Mouse (Mus musculus): ENCODE results near the gene Spata7.
"Not testable (repeated sequence)": the region's sequence is repeated elsewhere in the genome, so short reads cannot be mapped to it uniquely, and the experiment has no call there.

Spata7 gene

DNA sequence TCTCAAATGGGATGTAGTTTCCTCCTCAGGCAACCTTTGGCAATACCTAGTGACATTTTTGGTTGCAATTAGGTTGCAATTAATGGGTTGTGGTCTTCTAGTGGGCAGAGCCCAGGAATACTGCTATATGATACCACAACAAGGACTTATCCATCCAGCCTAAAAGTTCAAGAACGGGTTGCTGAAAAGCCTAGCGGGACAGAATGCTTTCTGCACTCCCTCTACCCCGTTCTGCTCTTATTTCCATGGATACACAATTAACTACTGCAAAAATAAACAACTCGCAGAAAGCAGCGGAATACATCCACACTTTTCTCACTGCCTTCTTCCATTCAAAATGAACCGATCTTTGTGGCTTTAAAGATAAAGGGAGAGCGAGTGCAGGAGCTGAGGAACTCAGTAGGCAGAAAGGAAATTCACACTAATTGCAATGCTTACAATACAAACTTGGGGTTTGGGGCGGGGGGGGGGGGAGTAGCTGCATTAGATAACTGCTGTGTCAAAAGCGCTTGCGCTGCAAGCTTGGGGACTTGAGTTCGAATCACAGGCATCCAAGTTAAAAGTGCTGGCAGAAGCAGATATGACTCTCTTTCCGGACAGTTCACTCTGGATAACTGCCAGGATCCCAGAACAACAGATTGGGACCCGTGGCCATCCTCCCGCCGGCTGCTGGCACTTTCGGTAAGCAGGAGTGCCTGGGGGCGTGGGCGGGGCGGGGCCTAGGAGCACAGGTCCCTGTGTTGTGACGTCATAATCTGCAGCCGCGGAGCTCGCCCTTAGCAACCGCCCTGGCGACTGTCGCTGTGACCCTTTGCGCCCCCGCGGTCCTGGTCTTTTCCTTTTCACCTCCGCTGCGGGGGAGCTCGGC, at the start of gene Spata7:
TSS of gene Spata7 (plus strand) at position 766 of the 868 bp plus-strand sequence.
- DNase-seq (ENCODE audit: low spot score in 2 of 2): peak; percentile 87 to 90

GRCm38 (mm10) chr12:98585302-98585701, 42.7 kb upstream of the Spata7 start:
- DNase-seq (ENCODE audit: low spot score in 2 of 2): no peak

DNA sequence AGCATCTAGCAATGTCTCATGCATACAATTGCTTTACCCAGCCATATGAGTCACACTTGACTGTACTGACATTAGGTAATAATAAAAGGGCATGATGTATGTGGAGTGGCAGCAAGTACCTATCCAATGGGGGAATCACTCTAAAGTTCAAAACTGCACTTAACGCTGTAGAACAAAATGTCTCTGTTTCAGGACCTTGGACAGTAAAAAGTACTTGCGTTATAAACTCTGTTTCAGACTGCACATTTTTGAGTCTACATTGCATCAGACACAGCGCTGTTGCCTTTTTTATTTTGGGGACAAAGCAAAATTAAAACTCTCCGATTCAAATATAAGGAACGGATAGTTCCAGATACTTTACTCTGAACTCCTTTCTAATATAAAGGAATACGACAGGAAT, 39.4 kb upstream of the Spata7 start:
- DNase-seq (ENCODE audit: low spot score in 2 of 2): no peak

DNA sequence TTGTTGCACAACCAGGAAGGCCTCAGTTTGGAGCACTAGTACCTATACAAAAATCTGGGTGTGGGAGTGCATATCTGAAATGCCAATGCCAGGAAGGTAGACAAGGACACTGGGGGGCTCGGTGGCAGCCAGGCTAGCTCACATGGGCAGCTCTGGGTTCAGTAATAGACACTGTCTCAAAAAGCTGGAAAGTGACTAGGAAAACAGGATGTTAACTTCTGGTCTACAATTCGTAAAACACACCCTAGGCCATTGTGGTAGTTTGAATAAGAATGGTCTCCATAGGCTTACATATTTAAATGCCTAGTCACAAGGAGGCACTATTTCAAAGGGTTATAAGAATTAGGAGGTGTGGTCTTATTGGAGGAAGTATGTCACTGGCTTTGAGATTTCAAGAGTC, 36.9 kb upstream of the Spata7 start:
- no peak for DNase-seq (ENCODE audit: low spot score in 2 of 2)

DNA sequence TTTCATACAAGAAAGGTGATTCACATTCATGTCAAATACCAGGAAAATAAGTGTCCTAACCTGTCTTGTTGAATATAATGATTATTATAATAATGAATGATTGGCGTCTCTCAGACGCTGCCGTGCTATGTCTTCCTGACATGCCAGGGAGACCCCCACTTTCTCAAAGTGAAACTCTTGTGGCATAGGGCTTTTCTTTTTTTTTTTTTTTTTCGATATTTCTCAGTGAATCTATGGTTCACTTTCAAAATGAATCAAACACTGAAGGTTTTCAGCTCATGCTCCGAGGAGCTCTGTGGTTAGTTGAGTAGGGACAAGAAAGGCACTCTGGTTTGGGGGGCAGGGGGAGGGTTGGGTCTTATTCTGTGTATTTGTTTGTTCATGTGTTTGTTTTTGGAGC, 27.1 kb upstream of the Spata7 start:
- DNase-seq (ENCODE audit: low spot score in 2 of 2): no peak

GRCm38 (mm10) chr12:98602114-98602513, 25.8 kb upstream of the Spata7 start:
- DNase-seq (ENCODE audit: low spot score in 2 of 2): no peak

GRCm38 (mm10) chr12:98605264-98605663, 22.7 kb upstream of the Spata7 start:
- no peak for DNase-seq (ENCODE audit: low spot score in 2 of 2)

DNA sequence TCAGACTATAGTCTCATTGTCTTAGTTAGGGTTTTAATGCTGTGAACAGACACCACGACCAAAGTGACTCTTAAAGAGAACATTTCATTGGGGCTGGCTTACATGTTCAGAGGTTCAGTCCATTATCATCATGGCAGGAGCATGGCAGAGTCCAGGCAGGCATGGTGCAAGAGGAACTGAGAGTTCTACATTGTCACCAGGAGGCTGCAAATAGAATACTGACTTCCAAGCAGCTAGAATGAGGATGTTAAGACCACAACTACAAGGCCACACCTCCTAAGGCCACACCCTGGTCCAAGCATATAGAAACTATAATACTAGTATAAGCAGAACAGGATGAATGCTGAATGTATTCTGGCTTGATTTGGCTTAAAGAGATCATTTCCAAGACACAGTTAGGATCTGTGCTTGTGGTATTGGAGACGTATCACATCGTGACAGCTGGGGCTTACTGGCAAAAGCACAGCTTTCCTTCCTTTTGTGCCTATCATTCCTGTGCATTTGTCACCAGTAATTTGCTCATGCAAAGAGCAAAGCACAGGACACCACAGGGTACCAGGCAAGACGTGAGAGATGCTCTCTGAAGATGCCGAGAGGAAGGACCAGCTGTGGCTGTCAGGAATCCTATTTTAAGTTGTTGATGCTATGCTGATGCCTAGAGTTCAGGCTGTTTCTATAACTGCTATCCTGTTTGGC, 21.2 kb upstream of the Spata7 start:
- no peak for DNase-seq (ENCODE audit: low spot score in 2 of 2)

DNA sequence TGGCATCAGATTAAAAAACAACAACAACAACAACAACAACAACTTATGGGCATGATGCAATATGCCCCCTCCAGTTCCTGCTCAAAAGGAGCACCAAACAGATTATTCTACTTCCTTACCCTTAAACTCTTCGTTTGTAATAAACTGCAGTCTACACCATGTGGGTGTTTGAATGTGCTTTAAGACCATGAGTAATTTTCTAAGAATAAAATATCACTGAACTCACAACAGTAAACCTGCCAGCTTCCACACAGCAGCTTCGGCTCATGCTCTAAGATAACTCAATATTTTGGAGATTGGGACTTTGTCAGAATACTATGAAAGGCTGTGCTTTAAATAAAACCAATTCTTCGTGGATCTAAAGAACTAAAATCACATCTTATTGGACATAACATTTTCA, 17.6 kb upstream of the Spata7 start:
- no peak for DNase-seq (ENCODE audit: low spot score in 2 of 2)

DNA sequence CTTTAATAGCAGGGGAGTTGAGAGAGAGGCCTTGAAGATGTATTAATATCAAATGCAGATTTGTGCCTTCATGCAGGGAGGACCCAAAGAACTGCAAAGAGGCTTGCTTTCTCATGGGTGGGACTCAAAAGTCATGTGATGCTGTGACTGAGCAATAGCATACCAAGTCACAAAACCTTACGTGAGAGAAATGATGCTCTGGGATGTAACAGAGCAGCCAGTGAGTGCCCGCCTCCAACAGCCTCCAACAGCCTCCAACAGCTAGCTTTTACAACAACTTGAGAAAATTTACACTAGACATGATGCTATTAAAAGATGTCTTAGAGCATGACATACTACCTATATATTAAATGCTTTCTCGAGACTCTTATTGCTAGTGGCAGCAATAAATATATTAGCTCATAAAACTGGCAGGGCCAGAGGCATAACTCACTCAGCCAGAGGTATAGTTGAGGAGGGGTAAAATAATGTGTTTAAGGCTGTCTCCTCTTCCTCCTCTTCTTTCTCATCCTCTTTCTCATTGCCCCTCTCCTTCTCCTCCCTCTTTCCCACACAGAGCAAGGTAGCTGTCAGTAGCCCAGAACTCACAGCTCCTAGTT, 12.9 kb upstream of the Spata7 start:
- DNase-seq (ENCODE audit: low spot score in 2 of 2): no peak

DNA sequence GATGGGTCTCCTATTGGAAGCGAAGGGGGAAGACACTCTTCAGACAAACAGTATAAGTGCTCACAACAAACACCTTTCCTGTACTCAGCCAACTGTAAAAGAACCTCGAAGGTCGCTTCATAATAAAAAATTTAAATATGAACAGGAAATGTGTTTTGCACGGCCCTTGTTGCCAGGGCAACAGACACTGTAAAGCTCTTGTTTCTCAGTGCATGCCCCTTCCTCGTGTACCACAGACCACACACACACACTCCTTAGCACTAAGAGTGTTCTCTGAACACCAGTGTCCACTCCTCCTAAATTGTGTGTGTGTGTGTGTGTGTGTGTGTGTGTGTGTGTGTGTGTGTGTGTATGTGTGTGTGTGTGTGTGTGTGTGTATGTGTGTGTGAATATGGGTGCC, 12.2 kb upstream of the Spata7 start:
- no peak for DNase-seq (ENCODE audit: low spot score in 2 of 2)

DNA sequence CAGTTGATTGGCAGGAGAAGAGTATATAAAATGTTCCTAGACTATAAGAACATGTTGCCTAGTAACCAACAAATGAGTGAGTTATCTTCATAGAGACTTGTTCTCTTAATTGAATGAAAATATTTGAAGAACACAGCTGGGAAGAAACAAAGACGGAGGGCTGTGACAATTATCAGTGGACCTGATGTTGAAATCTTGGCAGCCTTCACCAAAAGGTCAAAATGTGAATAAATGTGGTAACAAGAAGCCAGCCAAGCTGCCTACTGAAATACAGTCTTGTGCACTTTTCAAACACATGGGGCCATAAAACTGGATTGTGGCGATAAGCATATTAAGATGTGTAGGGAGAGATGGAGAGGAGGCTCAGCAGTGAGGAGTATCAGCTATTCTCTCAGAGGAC, 8.5 kb upstream of the Spata7 start:
- DNase-seq (ENCODE audit: low spot score in 2 of 2): no peak

DNA sequence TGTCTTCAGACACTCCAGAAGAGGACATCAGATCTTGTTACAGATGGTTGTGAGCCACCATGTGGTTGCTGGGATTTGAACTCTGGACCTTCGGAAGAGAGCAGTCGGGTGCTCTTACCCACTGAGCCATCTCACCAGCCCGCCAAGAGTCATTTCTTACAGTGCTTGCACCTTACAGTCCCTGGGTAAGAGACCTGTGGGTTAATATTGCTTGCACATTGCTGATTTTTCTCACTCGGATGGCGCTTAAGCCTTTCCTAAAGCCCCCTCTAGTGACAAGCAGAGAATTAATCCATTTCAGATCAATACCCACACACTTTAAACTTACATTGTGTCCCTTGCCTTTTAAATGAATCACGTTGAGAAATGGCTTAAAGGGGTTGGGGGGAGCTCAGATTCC, 7.0 kb upstream of the Spata7 start:
- peak in 1 of 2 experiments; percentile 11 for DNase-seq (ENCODE audit: low spot score in 2 of 2)

- not testable (repeated sequence) for DNase-seq (ENCODE audit: low spot score in 2 of 2)
Measured at GRCm38 (mm10) chr12:98623266-98623665, 4.7 kb upstream of the Spata7 start.

- DNase-seq (ENCODE audit: low spot score in 2 of 2): no peak
Measured at GRCm38 (mm10) chr12:98628260-98628970, 458 bp downstream of the Spata7 start.

GRCm38 (mm10) chr12:98644852-98645251, 16.9 kb downstream of the Spata7 start:
- DNase-seq (ENCODE audit: low spot score in 2 of 2): no peak

- DNase-seq (ENCODE audit: low spot score in 2 of 2): no peak
Measured at GRCm38 (mm10) chr12:98656873-98657272, 28.9 kb downstream of the Spata7 start.

- DNase-seq (ENCODE audit: low spot score in 2 of 2): no peak
Measured at GRCm38 (mm10) chr12:98662617-98663016, 34.7 kb downstream of the Spata7 start.

DNA sequence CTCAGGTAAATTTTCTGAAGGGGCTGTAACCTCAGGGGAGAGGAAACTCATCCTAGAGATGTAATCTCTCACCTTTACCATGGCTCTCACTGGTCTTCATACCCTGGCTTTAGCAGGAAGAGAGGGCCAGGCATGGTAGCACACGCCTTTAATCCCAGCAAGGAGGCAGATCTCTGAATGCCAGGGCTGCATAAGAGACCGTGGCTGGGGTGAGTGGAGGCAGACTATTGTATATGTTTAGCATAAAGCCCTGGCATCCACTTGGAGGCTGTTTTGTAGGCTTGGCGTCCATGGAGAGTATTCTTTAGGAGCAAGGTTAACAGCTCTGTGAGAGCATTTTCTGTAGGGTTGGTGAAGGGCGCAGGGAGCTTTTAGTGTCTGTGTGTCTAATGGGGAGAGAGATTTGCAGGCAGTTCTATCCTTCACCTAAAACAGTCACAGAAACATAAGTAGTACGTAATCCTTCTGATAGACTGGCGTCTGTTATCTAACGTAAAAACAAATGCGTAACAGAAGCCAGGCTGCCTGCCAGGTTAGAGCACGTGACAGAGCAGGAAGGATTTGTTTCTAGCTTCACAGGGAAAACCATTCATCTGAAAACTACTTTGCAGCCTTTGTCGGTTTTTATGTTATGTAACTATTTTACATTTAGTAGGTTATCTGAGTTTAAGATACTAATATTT, 40.3 kb downstream of the Spata7 start:
- DNase-seq (ENCODE audit: low spot score in 2 of 2): peak; percentile 60 to 81

DNA sequence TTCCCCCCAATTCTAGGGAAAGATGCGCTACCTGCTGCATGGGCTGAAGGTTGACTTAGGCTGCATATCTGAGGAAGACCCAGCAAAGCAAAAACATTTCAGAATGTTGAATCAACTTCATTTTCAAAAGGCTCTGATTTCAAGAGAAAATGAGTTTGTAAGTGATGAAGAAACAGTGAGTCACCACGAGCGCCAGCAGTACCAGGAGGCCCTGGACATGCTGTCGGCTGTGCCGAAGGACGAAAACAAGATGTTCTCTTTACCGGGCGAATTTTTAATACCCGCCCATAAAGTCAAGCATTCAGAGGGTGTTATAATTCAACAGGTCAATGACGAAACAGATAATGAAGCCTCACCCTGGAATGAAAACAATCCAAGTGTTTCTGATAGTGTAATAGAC, 41.1 kb downstream of the Spata7 start:
- no peak for DNase-seq (ENCODE audit: low spot score in 2 of 2)

DNA sequence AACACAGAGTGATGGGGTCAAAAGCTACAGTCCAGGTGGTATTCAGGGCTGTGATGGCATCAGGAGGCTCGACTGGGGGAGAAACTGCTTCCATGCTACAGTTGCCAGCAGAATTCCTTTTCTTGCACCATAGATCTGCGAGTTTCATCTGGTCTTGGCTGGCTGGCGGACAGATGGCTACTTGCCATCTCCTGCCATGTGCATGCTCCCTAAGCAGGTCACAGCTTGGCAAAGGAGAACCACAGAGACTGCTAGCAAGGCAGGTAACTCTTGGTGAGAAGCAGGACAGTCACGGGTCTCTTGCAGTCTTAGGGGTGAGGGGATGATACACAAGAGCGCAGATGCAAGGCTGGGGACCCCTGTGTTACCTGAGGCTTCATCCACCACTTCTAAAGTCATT, 41.9 kb downstream of the Spata7 start:
- DNase-seq (ENCODE audit: low spot score in 2 of 2): no peak

- DNase-seq (ENCODE audit: low spot score in 2 of 2): no peak
Measured at GRCm38 (mm10) chr12:98670429-98670828, 42.5 kb downstream of the Spata7 start.

Data from frontal cortex, postnatal 36 days (tissue).